Mouse (Mus musculus) ES-Bruce4 (cell line): ENCODE results near the gene Erp29. TPM values are rescaled to one million over a fixed set of nuclear protein-coding genes. Genes with fewer than 3 reads are reported as not detected.

Experiments used
- H3K27ac ChIP-seq: 2 replicates; pipeline ENCODE4 v1.5.1; 2012; ENCODE audit warnings: low read length, inconsistent platforms; ENCODE audit not compliant: insufficient read depth
- H3K27me3 ChIP-seq: 2 replicates; pipeline ENCODE4 v1.6.1; 2012; ENCODE audit warnings: mild to moderate bottlenecking, low read length, inconsistent platforms; ENCODE audit not compliant: control insufficient read depth, poor library complexity, insufficient read depth, severe bottlenecking
- H3K36me3 ChIP-seq: 2 replicates; pipeline ENCODE4 v1.6.1; 2012; ENCODE audit warnings: inconsistent platforms, mild to moderate bottlenecking, low read length, moderate library complexity; ENCODE audit not compliant: control insufficient read depth, poor library complexity, insufficient read depth, severe bottlenecking
- H3K4me1 ChIP-seq: one replicate; pipeline ENCODE4 v1.8.1; 2011; ENCODE audit warnings: low read length; ENCODE audit not compliant: control insufficient read depth, insufficient read depth
- H3K4me3 ChIP-seq: 2 replicates; pipeline ENCODE4 v1.5.1; 2011; ENCODE audit warnings: low read depth, mild to moderate bottlenecking, low read length
- H3K9ac ChIP-seq: 2 replicates; pipeline ENCODE4 v1.6.1; 2012; ENCODE audit warnings: low read depth, mild to moderate bottlenecking, inconsistent platforms; ENCODE audit not compliant: poor library complexity, severe bottlenecking
- H3K9me3 ChIP-seq: replicated peaks from 2 replicates; pipeline ENCODE4 v1.6.1; 2012; ENCODE audit warnings: mild to moderate bottlenecking, low read length, inconsistent platforms; ENCODE audit not compliant: control insufficient read depth, poor library complexity, insufficient read depth, severe bottlenecking
- CTCF ChIP-seq: IDR thresholded peaks from one replicate; pipeline ENCODE4 v1.8.1; 2011; ENCODE audit warnings: low read depth, low read length
- EP300 ChIP-seq: IDR thresholded peaks from 2 replicates; pipeline ENCODE4 v1.6.1; 2011; ENCODE audit warnings: low read depth, low read length; ENCODE audit not compliant: insufficient read depth
- POLR2A ChIP-seq: IDR thresholded peaks from one replicate; pipeline ENCODE4 v1.8.1; 2011; ENCODE audit warnings: low read length; ENCODE audit not compliant: insufficient read depth
- polyA plus RNA-seq: library from polyadenylated mRNA; stranded (reverse); fragments of >200 nt; gene quantifications from 2 replicates; pipeline ENCODE4 v1.2.4, GENCODE M21; 2011; ENCODE audit warnings: low read depth; ENCODE audit not compliant: missing spikeins, insufficient read depth, insufficient read length

Gene Erp29
- polyA plus RNA-seq, 1 experiment: 79.2 TPM

- Histone ChIP-seq H3K4me3 (no peak overlapping the region), H3K4me1 (no peaks in the 10 kb centered on the region), H3K9ac (no peak overlapping the region), H3K27ac (no peak overlapping the region), H3K9me3 (0 out of 2 replicates have a peak, but pooled peaks cover 2% of the 10 kb centered on the region), H3K27me3 (no peaks in the 10 kb centered on the region), H3K36me3 (no peaks in the 10 kb centered on the region)
- TF ChIP-seq POLR2A (no peak), CTCF (no peak), EP300 (no peak)
Measured at GRCm38 (mm10) chr5:121392667-121393380, 59.5 kb downstream of the Erp29 start.

- no peak overlapping the region for H3K4me3 ChIP-seq
- no peaks in the 10 kb centered on the region for H3K36me3 ChIP-seq
- peak overlapping the region; percentile 59 for H3K27ac ChIP-seq
- H3K27me3 ChIP-seq: no peaks in the 10 kb centered on the region
- TF ChIP-seq POLR2A: no peak
- TF ChIP-seq CTCF: no peak
- TF ChIP-seq EP300: no peak
- 0 out of 2 replicates have a peak, but pooled peaks cover 2% of the 10 kb centered on the region for H3K9me3 ChIP-seq
- H3K4me1 ChIP-seq: no peaks in the 10 kb centered on the region
- H3K9ac ChIP-seq: peak overlapping the region; percentile 21; the same call in 1 of the 2 replicates
Measured at GRCm38 (mm10) chr5:121389691-121390090, 62.6 kb downstream of the Erp29 start.

GRCm38 (mm10) chr5:121389106-121389505 is 63.2 kb downstream of the Erp29 start:
- Histone ChIP-seq H3K27ac (peak overlapping the region; percentile 59), H3K36me3 (no peaks in the 10 kb centered on the region), H3K4me3 (no peak overlapping the region), H3K27me3 (no peaks in the 10 kb centered on the region), H3K9me3 (no peaks in the 10 kb centered on the region), H3K4me1 (no peaks in the 10 kb centered on the region), H3K9ac (peak overlapping the region; percentile 21)
- TF ChIP-seq CTCF (no peak), POLR2A (no peak), EP300 (no peak)

GRCm38 (mm10) chr5:121387126-121387525 is 65.2 kb downstream of the Erp29 start:
- Histone ChIP-seq H3K9ac (no peak overlapping the region), H3K36me3 (no peaks in the 10 kb centered on the region), H3K4me3 (no peak overlapping the region), H3K9me3 (no peaks in the 10 kb centered on the region), H3K27me3 (no peaks in the 10 kb centered on the region), H3K27ac (no peak overlapping the region), H3K4me1 (no peaks in the 10 kb centered on the region)
- TF ChIP-seq POLR2A (no peak), CTCF (no peak), EP300 (no peak)

- TF ChIP-seq POLR2A: no peak
- TF ChIP-seq EP300: no peak
- no peak for TF ChIP-seq CTCF
- Histone ChIP-seq H3K4me3 (no peak overlapping the region), H3K36me3 (no peaks in the 10 kb centered on the region), H3K9me3 (no peaks in the 10 kb centered on the region), H3K9ac (0 out of 2 replicates have a peak overlapping the region, but pooled peaks have one; percentile 36), H3K27me3 (no peaks in the 10 kb centered on the region), H3K27ac (no peak overlapping the region), H3K4me1 (no peaks in the 10 kb centered on the region)
Measured at GRCm38 (mm10) chr5:121386120-121386909, 66.0 kb downstream of the Erp29 start.
